Mouse (Mus musculus) C2C12 (cell line): ENCODE results near the gene Pnkp.

Experiments used
- CEBPB ChIP-seq: IDR thresholded peaks from one replicate; pipeline ENCODE4 v1.6.1; 2011; ENCODE audit warnings: low read depth, mild to moderate bottlenecking, control low read depth, moderate library complexity
- CTCF ChIP-seq: IDR thresholded peaks from one replicate; pipeline ENCODE4 v1.5.1; 2011; ENCODE audit not compliant: control insufficient read depth, insufficient read depth, insufficient read length
- FOSL1 ChIP-seq: IDR thresholded peaks from one replicate; pipeline ENCODE4 v1.8.0; 2011; ENCODE audit warnings: mild to moderate bottlenecking, low read length; ENCODE audit not compliant: poor library complexity, insufficient read depth, severe bottlenecking
- MAX ChIP-seq: IDR thresholded peaks from one replicate; pipeline ENCODE4 v1.6.1; 2011; ENCODE audit warnings: mild to moderate bottlenecking, control low read depth
- MYOD1 ChIP-seq: IDR thresholded peaks from one replicate; pipeline ENCODE4 v1.6.1; 2011; ENCODE audit warnings: low read depth; ENCODE audit not compliant: control insufficient read depth, insufficient read length
- MYOG ChIP-seq: IDR thresholded peaks from one replicate; pipeline ENCODE4 v1.6.1; 2011; ENCODE audit not compliant: control insufficient read depth, insufficient read length; ENCODE audit errors: extremely low read depth
- USF1 ChIP-seq: IDR thresholded peaks from one replicate; pipeline ENCODE4 v1.6.1; 2011; ENCODE audit warnings: low read depth, mild to moderate bottlenecking, control low read depth, moderate library complexity

- TF ChIP-seq CTCF (no peak), CEBPB (no peak), MAX (no peak), MYOG (no peak), FOSL1 (no peak), USF1 (no peak), MYOD1 (no peak)
Measured at GRCm38 (mm10) chr7:44814952-44815553, 41.9 kb upstream of the Pnkp start.
